Mouse (Mus musculus) WW6 (cell line): ENCODE measurements at regions not wholly inside any gene's neighbourhood (a gene's known extent, or its start where the extent isn't known, plus 50 kb on each side); places are given as distances from the start of the nearest gene placed in this dataset.

Experiments used
- DNase-seq: peaks from one replicate; pipeline ENCODE4 v3.0.0-alpha.2; 2013; ENCODE audit warnings: low read depth, low spot score

DNA sequence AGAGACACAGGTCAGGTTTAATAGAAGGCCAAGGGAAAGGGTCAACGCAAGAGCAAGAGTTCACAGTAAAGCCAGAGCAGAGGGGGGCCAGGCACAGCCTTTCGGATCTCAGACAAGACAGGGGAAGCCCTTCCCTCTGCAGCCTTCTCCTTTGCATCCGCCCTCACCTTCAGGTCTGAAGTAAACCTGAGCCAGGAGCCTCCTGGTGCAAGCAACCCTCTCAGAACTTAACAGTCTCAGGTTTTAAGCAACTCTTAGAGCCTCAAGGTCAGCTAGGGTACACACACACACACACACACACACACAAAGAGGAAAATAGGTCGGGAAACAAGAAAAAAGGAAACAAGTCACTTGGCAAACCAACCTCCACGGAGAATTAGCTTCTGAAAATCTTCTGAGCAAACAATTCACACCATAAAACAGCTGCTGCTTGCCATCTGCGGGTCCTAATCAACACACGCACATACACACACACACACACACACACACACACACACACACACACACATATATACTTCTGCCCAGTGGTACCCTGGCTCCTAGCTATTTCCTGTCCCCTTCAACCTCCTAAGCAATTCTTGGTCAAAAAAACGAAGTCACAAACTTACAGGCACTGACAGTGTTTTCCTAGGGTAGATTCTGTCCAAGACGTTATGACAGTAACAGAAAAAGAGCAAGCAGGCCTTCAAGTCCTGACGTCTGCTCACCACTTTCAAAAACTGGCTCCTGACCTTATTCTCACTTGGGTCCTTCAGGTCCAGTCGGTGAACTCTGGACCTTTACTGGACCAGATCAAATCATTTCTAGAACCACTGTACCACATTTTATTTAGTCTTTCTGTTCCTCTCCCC lies 196.4 kb downstream of the Sox4 start:
- no peak for DNase-seq

DNA sequence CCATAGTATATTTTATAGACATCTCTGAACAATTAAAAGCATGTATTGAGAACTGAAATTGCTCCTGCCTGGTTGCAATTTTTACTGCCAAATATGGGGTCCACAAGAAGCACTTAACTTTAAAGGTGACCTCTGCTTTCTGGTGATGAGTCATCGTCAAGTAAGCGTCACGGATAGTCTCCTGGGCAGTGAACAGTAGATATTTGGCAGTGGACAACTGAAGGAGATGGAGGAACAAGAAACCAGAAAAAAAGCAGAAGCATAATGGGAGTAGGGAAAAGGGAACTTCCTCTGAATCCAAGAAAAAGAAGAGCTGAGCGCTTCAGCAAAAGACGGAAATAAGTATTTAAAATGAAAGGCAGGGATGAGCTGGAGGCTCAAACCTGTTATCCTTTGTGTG lies 199.3 kb downstream of the Sox4 start:
- no peak for DNase-seq

DNA sequence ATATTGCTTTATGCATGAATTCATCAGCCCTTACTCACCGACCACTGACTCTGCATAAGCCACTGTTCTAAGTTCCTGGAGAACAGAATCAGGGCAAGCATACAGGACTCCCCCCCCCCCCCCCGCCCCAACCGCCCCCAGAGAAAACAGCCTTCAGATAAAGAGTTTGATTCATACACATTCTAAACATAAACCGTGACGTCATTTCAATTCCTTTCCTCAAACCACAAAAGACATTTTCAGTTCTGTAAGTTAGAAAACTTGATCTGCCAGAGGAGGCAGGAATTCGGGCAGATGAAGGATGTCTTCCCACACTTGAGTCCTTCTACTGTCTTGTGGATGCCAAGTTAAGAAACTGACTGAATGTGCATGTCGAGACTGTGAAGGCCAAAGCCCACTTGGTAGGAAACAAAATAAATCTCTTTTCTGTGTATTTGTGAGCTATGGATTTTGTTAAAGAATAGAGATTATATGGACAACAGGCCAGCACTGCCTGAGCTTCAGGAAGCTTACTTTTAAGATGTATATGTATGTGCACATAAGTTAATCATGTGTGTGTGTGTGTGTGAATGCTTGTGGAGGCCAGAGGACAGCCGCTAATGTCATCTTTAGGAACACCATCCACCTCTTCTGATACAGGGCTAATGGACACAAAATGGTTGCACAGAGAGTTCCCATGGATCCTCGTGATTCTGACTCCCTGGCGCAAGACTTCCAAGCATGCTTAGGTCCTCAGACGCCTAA lies 202.4 kb downstream of the Sox4 start:
- DNase-seq, result no peak

DNA sequence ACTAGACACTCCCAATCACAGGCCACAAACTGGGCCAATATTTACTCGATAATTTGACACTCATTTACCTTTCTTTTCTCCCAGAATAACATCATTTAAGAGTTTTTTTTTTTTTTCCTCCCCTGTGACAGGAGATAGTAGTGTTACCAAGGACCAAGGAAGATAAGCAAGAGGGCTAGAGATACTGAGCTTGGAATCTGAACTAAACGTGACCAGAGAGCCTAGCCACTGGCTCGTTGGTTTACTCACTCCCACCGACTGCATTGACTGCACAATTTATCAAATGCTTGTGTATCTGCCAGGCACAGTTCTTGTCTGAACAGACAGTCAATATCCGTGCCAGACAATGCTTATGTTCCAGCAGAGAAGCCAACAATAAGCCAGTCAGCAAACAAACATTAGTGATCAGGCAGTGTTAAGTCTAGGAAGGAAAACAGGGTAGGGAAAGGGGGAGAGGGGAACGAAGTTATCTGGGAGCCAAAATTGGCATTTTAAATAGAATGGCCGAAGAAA lies 213.3 kb downstream of the Sox4 start:
- no peak for DNase-seq

DNA sequence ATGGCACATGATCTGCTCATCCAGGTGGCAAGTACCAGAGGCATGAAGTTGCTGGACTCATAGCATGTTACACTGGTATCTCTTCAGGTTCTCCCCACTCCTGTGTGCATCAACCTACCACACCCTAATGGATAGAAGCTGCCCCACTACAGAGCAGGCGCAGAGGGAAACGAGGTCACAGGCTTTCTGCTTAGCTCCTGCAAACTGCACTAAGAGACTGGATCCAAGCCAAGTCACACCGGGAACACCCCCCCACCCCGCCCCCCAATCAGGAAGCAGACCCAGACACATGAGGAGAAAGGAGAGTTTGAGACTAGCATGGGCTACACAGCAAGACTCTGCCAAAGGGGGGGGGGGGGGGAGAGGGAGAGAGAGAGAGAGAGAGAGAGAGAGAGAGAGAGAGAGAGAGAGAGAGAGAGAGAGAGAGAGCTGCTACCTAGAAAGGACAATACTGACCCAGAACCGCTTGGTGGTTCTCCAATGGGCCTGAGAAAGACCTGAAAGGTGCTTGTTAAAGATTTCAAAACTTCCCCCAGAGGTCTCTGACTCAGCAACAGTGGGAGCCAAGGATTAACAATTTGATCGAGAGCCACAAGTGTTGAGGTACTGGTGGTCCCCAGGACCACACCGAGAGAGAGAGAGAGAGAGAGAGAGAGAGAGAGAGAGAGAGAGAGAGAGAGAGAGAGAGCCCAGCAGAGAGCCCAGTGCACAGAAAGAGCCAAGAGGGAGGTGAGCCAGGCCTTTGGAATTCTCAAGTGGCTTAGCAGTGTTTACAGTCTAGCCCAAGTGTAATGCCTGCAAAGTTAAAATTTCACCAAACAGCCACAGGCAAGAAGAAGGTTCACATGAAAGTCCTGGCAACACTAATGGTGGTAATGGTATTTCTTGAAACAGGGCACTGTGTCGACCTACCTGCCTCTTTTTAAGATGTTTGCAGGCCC lies 215.1 kb downstream of the Sox4 start:
- DNase-seq, result no peak

DNA sequence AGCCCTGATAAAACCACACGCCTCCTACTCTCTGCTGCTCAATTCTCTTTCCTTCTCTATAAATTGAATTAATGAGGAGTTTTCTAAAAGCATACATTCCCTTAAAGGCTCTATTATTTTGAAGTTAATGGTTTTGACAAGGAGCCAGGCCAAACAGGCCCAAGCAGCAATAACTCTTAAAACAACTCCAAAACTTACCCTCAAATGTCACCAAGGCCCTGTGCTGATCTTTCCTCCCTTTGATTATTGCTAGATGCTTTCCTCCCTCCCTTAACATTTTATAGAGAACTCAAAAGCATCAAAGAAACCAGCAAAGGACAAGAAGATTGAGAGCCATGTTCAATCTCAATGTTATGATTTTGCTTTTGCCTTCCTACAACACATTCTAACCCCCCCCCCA lies 221.0 kb downstream of the Sox4 start:
- DNase-seq, result no peak

DNA sequence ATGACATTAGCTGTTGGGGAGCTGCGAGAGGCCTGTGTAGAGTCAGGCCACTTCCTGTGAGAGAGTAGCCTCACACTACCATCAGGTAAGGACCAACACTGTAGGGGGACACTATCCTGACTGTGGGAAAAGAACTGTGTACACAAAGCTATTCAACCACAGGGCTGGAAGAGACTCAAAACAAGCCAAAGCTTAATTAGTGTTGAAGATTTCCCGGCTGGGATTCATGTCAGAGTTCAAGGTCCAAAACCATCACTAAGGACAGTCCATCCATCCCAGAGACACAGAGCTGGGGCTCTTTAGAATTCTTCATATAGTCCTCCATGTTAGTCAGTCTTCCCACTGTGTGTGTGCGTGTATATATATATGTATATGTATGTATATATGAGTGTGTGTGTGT lies 221.5 kb downstream of the Sox4 start:
- no peak for DNase-seq

DNA sequence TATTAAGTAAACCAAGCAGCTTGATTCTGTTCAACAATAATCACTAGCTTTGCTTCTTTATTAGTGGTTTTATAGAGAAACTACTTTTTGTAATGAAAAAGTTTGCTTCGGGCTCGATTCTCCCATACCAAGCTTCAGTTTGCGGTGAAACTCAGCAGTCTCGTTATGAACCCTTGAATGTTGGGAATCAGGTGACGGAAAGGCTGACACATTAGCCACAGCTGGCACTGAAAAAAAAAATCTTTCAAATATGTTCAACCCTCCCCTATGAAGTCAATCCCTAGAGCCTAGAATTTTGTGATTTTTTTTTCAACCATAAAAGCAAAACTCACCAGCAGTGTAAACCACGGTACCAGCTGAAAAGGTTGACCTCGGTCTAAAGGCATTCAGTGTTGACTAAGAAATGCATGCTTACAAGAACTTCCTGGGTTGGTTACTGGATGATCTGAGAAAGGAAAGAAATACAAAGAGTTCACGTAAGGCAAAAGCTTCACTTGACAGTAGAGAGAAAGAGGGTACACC lies 223.4 kb downstream of the Sox4 start:
- DNase-seq, result no peak

DNA sequence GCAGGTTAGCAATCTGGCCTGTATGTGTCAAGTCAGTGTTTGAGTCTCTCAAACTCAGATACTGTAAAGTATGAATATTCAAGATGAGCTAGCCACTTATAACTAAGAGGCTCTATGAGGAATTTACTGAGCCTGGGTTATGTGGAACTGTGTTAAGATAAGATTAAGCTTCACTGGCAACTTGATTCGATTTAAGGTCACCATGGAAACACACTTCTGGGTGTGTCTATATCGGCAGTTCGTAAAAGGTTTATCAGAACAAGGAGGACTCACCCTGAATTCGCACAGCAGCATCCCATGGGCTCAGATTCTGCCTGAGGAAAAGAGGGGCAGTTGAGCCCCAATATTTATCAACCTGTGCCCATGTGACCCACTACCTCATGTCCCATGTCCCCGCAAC lies 224.7 kb downstream of the Sox4 start:
- DNase-seq, result no peak

DNA sequence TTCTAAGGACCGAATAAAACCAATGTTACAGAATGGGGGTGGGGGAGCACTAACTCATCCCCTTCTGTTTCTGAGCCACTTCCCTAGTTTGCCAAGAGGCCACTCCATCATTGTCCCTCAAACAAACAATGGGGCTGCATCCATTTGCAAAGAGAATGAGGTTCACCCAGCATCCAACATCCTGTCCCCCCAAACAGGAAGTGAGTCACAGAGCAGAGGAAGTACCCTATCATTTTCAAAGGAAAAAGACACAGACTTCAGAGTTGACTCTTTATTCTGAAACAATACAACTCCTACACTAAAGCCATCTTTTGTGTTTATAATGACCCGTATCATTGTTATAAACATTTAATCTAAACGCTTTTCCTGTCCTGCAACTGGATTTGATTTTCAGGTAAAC lies 229.2 kb downstream of the Sox4 start:
- DNase-seq, result no peak

DNA sequence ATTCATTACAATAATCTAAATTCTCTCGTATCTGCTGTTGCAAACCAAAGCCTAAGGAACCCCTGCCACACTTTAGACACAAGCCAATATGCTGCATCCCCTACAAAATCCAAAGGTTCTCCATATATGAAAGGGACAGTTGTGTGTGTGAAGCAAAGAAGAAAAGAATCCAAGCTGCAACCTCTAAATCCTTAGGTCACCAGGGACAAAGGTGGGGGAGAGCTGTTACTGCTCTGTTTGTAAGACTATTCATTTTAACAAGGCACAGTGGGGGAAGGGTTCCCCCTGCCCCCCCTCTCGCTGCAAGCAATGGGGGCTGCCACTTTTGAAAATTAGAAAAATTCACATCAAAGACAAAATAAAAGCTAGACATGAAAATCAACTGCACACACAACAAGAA lies 231.4 kb downstream of the Sox4 start:
- DNase-seq, result no peak

DNA sequence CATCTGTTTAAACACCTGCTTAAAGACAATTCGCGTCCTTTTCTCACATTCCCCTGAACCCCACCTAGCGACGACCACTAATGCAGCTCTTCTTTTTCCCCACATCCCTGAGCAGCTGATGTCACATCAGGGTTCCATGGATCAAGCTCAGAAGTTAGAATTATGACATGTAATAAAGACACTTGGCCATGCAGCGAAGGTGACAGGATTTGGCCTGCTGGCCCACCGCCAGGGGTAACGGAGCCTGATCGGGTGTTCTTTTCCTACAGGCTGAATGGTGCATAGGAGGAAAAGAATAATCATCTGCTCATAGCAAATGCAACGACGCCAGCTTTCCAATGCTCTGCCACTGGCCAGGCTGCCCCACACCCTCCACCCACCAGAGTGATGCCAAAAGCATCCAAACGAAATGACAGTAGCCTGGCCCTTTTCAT lies 231.9 kb downstream of the Sox4 start:
- DNase-seq, result no peak

DNA sequence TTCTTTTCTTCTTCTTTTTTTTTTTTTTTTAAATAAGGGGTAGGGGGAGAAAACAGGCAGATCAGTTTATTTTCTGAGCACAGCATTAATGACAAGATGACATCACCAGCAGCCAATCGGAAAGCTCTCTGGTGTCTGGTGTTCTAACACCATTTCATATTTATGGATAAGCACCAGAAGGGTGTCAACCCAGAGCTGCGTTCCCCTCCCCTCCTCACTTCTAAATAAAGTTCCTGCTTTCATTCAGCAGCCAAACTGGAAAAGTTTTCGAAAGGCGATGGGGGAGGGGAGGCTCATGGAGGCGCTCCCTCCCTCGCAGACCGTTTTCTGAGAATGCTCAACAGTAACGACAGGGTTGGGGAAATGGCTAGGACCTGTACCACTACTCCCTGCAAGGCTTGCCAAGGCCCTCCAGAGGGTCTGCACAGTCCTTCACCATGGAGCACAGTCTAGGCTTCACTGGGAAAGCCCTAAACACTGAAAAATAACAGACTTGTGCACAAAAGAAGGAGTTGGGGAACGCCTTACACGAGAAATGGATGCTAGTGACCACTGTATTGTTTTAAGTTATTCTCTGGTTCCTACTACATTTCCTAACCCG lies 232.8 kb downstream of the Sox4 start:
- no peak for DNase-seq

DNA sequence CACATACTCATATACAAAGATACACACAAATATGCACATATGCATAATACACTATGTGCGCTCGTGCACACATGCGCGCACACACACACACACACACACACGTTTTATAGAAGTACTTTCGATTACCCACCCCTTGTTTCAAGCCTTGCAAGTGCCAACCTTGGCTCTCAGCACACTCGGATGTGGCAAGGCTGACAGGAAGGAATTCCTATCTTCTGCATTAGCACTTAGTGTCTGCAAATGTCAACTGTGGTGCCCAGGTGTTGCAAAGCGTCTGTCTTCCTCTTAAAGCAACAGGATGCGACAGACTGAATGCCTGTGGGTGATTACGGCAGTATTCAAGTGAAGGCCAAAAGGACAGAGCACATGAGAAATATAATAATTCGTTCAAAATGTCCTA lies 233.3 kb downstream of the Sox4 start:
- DNase-seq, result no peak

DNA sequence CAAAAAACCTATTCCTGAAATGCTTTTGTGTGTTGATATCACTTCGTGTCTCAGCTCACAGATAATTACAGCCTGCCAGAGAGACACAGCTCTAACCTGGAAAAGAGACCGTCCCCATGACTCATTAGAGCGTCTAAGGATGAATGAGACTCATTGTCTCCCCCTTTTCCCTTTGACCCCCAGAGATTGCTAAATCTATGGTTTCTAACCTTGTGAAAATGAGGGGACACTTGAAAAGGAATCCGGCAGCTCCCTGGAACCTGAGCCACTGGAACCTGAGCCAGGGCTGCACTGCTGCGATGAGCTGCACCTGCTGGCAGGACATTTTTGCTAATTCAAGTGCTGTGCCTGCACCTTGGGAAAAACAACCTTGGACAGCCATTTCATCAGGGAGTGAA lies 234.6 kb downstream of the Sox4 start:
- DNase-seq, result no peak

DNA sequence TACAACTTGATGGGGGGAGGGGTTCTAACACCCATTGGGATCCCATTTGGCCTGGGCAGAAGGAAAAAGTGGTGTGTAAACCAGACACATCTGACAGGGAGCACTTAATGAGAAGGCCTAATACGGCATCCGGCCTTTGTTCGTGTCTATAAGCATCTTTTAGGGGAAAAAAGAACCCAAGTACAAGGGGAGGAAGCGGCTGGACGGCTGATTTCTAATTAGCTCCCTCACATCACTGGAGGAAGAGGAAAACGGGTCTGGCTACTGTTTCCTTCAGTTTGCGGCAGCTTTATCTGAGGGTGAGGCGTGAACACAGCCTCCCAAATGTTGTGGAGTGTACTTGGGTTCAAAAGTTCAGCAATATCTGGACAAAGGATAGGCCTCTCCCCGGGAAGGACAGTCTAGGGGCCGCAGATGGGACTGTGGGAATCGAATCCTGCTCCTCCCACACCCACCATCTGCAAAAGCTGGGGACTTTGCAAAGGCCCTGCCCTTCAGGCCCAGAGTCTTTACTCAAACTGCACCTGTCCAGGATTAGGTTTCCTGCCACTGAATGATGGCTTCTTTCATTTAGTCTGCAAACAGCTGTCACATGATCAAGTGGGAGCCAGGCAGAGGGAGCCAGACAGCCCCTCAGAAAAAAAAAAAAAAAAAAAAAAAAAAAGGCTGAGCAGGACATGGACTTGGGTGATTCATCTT lies 235.2 kb downstream of the Sox4 start:
- no peak for DNase-seq

DNA sequence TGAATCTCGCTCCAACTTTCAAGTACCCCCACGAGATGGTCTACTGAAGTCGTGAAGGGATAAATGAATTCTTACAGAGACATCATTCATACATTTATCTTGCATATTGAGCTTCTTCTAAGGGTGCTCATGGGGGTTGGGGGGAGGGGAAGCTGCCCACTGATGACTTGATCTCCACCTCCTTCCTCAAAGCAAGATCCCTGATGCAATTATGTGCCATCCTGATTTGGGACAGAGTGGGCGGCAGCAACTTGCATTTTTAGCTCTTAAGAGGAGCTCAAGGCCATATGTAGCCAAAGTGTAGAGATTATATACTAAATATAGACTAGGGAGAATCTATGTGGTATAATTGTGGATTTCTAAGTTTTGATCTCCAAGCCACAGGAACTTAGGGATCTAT lies 236.1 kb downstream of the Sox4 start:
- DNase-seq, result no peak

DNA sequence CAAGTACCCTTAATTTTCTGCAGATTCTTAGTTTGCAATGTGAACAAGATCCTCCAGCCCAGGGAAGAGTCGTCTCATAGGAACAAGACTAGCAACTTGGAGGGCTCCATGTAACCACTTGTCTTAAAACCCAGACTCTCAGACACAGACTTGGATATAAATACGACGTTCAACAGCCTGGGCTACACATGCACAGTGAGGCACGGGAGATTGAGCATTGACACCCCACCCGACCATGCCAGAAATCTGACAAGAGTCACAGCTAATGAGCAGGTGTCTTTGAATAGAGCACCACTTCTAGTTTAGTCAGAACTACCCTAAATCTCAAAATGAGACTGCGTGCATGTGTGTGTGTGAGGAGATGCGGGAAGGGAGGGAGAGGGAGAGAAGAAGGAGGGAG lies 243.5 kb downstream of the Sox4 start:
- no peak for DNase-seq

DNA sequence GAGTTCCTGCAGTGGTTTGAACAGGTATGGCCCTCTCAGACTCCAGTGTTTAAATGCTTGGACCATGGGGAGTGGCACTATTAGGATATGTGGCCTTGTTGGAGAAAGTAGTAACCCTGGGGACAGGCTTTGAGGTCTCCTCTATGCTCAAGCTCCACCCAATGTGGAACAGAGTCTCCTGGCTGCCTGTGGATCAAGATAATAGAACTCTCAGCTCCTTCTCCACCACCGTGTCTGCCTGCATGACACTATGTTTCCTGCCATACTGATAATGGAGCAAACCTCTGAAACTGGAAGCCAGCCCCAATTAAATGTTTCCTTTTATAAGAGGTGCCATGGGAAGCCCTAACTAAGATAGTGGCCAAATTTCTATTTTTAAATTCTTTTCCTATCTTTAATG lies 252.2 kb downstream of the Sox4 start:
- DNase-seq, result no peak

DNA sequence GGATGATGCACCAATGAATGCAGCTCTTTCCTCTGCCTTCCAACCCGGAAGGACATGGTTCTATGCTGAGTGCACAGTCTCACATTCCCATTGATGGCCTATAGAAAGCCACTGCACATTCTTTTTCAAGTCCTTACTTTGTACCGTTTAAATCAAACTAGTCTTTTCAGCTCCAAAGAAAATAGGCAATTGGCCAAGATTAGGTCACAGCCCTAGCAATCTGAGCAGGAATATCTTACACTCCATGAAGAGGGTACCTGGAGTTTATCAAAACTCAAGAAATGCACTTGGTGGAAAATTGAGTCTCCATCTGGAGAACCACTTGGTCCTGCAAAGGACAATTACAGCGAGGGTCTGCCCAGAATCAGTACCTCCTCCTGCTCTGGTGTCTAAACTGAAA lies 253.4 kb downstream of the Sox4 start:
- no peak for DNase-seq
